Mouse (Mus musculus): Measurements from ENCODE around the gene Ctsk.

DNA sequence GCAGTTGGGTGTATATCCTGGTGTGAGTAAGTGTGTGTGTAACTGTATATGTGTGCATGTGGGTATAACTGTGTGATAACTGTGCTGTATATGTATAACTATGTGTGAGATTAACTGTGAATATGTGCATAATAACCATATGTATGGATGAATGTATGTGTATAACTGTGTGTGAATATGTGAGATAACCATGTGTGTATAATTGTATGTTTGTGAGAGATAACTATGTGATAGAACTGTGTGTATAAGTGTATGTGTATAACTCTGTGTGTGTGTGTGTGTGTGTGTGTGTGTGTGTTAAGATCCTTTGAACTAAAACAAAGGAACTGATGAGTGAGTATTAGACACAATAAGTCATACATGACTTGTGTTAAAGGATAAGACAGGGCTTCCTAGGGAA, 27.1 kb downstream of the Ctsk start:
- no peak for TF ChIP-seq MYOD1 (IDR thresholded peaks at IDR 0.05; ENCODE audit: control insufficient read depth in 1 of 3, insufficient read length in 2 of 3, low read depth in 2 of 3)
- no peak for TF ChIP-seq POLR2A (IDR thresholded peaks at IDR 0.05; ENCODE audit: insufficient read length, low read depth)
- no peak for TF ChIP-seq USF1 (IDR thresholded peaks at IDR 0.05; ENCODE audit: low read depth)
- TF ChIP-seq TCF12 (IDR thresholded peaks at IDR 0.05; ENCODE audit: insufficient read depth, poor library complexity, severe bottlenecking), result no peak
